Mouse (Mus musculus): ENCODE data around the gene Mum1l1.
"Not testable (repeated sequence)": the region's sequence is repeated elsewhere in the genome, so short reads cannot be mapped to it uniquely, and the experiment has no call there.

DNA sequence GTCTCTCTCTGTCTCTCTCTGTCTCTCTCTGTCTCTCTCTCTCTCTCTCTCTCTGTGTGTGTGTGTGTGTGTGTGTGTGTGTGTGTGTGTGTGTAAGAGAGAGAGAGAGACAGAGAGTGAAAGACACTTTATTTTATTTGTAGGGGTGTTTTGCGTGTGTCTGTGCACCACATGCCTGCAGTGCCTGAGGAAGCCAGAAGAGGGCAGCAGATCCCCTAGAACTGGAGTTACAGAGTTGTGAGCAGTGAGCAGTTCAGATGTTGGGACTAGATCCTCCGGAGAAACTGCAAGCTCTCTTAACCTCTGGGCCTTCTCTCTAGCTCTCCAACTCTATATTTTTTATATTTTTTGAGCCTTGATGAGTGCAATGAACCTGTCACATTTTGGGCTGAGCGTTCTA, 18.3 kb upstream of the Mum1l1 start:
- not testable (repeated sequence) for TF ChIP-seq MYOD1 (IDR thresholded peaks at IDR 0.05; ENCODE audit: control insufficient read depth, insufficient read length, low read depth); USF1 (IDR thresholded peaks at IDR 0.05; ENCODE audit: low read depth); CTCF (IDR thresholded peaks at IDR 0.05; ENCODE audit: control insufficient read depth, insufficient read depth, insufficient read length); MAX (IDR thresholded peaks at IDR 0.05); MYOG (IDR thresholded peaks at IDR 0.05; ENCODE audit: control insufficient read depth, extremely low read depth, insufficient read length)

Measured in C2C12 (cell line).